Mouse (Mus musculus) lung, postnatal 0 days (tissue): ENCODE measurements around the gene Ugt2a3.

Experiments
- CTCF ChIP-seq: IDR thresholded peaks from 2 replicates; pipeline ENCODE4 v1.5.1; 2016; ENCODE audit warnings: antibody characterized with exemption, mild to moderate bottlenecking
- EP300 ChIP-seq: IDR thresholded peaks from 2 replicates; pipeline ENCODE4 v1.6.1; 2016; ENCODE audit warnings: antibody characterized with exemption, mild to moderate bottlenecking, control low read depth

GRCm38 (mm10) chr5:87335199-87335598 is 1.8 kb downstream of the Ugt2a3 start:
- no peak for TF ChIP-seq EP300
- TF ChIP-seq CTCF: no peak
